ENCODE assay signal across 8 mouse cellular contexts in genomic region chr4:106560213-106560845, GRCm38 (mm10). TPM values are rescaled to one million over a fixed set of nuclear protein-coding genes. Genes with fewer than 3 reads are reported as not detected.
A peak's percentile ranks its signal among the peaks of the same experiment; 100 is the strongest.
DNase-seq lines count a peak whose midpoint lies in the region; ATAC-seq and TF ChIP-seq lines count a peak whose summit lies in the region.

No protein-coding gene starts in this region.

- DNase-seq in heart, postnatal 36 days: no peak
- DNase-seq in G1E (ENCODE audit: low spot score): no peak
- DNase-seq in kidney, postnatal 0 days (ENCODE audit: low spot score): peak; percentile 35
- no peak for DNase-seq in natural killer cell, adult 2 months (ENCODE audit: low spot score in 2 of 2)
- no peak for DNase-seq in Muller cell, postnatal 12 days (ENCODE audit: inconsistent ontology term)

- peaks cover 16% of the 10 kb centered on the region for H3K36me3 ChIP-seq in heart, embryonic 12.5 days
- H3K36me3 ChIP-seq in G1E (replicated peaks): peaks cover 33% of the 10 kb centered on the region
- H3K36me3 ChIP-seq in forebrain, embryonic 12.5 days (replicated peaks): peaks cover 17% of the 10 kb centered on the region
- no peaks in the 10 kb centered on the region for H3K36me3 ChIP-seq in kidney, postnatal 0 days (ENCODE audit: insufficient read depth, low read length)
- peaks cover 4% of the 10 kb centered on the region; the same call in 1 of the 2 replicates for H3K36me3 ChIP-seq in midbrain, embryonic 15.5 days (replicated peaks)

- peak overlapping the region; percentile 66 for H3K9ac ChIP-seq in heart, embryonic 12.5 days
- peak overlapping the region; percentile 44 for H3K9ac ChIP-seq in forebrain, embryonic 12.5 days
- H3K9ac ChIP-seq in kidney, postnatal 0 days (ENCODE audit: low read depth, low read length): no peak overlapping the region
- peak overlapping the region; percentile 41 for H3K9ac ChIP-seq in midbrain, embryonic 15.5 days

- peaks cover 36% of the 10 kb centered on the region for H3K4me1 ChIP-seq in heart, embryonic 12.5 days (replicated peaks)
- peaks cover 47% of the 10 kb centered on the region for H3K4me1 ChIP-seq in G1E (ENCODE audit: insufficient read depth, low read depth, low read length)
- H3K4me1 ChIP-seq in forebrain, embryonic 12.5 days: peaks cover 40% of the 10 kb centered on the region
- 0 out of 2 replicates have a peak, but pooled peaks cover 15% of the 10 kb centered on the region for H3K4me1 ChIP-seq in kidney, postnatal 0 days (replicated peaks; ENCODE audit: insufficient read depth, low read length)
- peaks cover 43% of the 10 kb centered on the region for H3K4me1 ChIP-seq in midbrain, embryonic 15.5 days

- intact Hi-C loops in heart, postnatal 36 days (cut with DNase I): no loop called here

- TF ChIP-seq CTCF in G1E (IDR thresholded peaks at IDR 0.05; ENCODE audit: low read depth, low read length): no peak
- TF ChIP-seq CTCF in kidney, postnatal 0 days (IDR thresholded peaks at IDR 0.05; ENCODE audit: low read depth): no peak

- H3K4me2 ChIP-seq in heart, embryonic 12.5 days: peak overlapping the region; percentile 93
- peak overlapping the region; percentile 95 for H3K4me2 ChIP-seq in forebrain, embryonic 12.5 days
- peak overlapping the region; percentile 88 for H3K4me2 ChIP-seq in kidney, postnatal 0 days (ENCODE audit: low read length)
- H3K4me2 ChIP-seq in midbrain, embryonic 15.5 days: peak overlapping the region; percentile 84

- H3K27ac ChIP-seq in heart, embryonic 12.5 days (ENCODE audit: poor library complexity, severe bottlenecking): peak overlapping the region; percentile 53
- H3K27ac ChIP-seq in forebrain, embryonic 12.5 days: peak overlapping the region; percentile 90
- peak overlapping the region; percentile 77 for H3K27ac ChIP-seq in kidney, postnatal 0 days
- H3K27ac ChIP-seq in midbrain, embryonic 15.5 days: peak overlapping the region; percentile 90

- H3K4me3 ChIP-seq in heart, embryonic 12.5 days: peak overlapping the region; percentile 81
- H3K4me3 ChIP-seq in G1E (ENCODE audit: low read depth, low read length): peak overlapping the region; percentile 89
- H3K4me3 ChIP-seq in forebrain, embryonic 12.5 days (replicated peaks): peak overlapping the region; percentile 89
- peak overlapping the region; percentile 63 for H3K4me3 ChIP-seq in kidney, postnatal 0 days (replicated peaks; ENCODE audit: low read depth, low read length)
- H3K4me3 ChIP-seq in midbrain, embryonic 15.5 days: peak overlapping the region; percentile 94

- no peaks in the 10 kb centered on the region; the same call in 1 of the 2 replicates for H3K27me3 ChIP-seq in heart, embryonic 12.5 days (replicated peaks)
- H3K27me3 ChIP-seq in G1E (ENCODE audit: insufficient read depth, low read length): peaks cover 5% of the 10 kb centered on the region
- H3K27me3 ChIP-seq in forebrain, embryonic 12.5 days: no peaks in the 10 kb centered on the region
- H3K27me3 ChIP-seq in kidney, postnatal 0 days (ENCODE audit: insufficient read depth, low read length): no peaks in the 10 kb centered on the region
- no peaks in the 10 kb centered on the region for H3K27me3 ChIP-seq in midbrain, embryonic 15.5 days (replicated peaks)

- ATAC-seq in heart, embryonic 12.5 days (ENCODE audit: insufficient number of reproducible peaks, low FRiP score): peak; percentile 83
- ATAC-seq in G1E (ENCODE audit: extremely low read depth, insufficient number of reproducible peaks, low FRiP score, poor library complexity, severe bottlenecking): peak; percentile 54
- peak; percentile 3; the same call in 1 of the 2 replicates for ATAC-seq in forebrain, embryonic 12.5 days (ENCODE audit: low FRiP score)
- ATAC-seq in kidney, postnatal 0 days (replicated peaks; ENCODE audit: low FRiP score, low read depth): peak; percentile 72
- ATAC-seq in midbrain, embryonic 15.5 days (replicated peaks): peak; percentile 8; the same call in 1 of the 2 replicates

- WGBS in heart, embryonic 12.5 days: 2% methylated on average over 20 of the region's 20 CpGs
- WGBS in forebrain, embryonic 12.5 days: under 1% methylated on average over 20 of the region's 20 CpGs
- 3% methylated on average over 19 of the region's 20 CpGs for WGBS in kidney, postnatal 0 days
- WGBS in midbrain, embryonic 15.5 days: 1% methylated on average over 20 of the region's 20 CpGs

- H3K9me3 ChIP-seq in heart, embryonic 12.5 days (replicated peaks): no peaks in the 10 kb centered on the region
- no peaks in the 10 kb centered on the region for H3K9me3 ChIP-seq in G1E (replicated peaks)
- no peaks in the 10 kb centered on the region for H3K9me3 ChIP-seq in forebrain, embryonic 12.5 days
- no peaks in the 10 kb centered on the region for H3K9me3 ChIP-seq in kidney, postnatal 0 days (replicated peaks; ENCODE audit: low read length)
- no peaks in the 10 kb centered on the region for H3K9me3 ChIP-seq in midbrain, embryonic 15.5 days

RNA-seq across cellular contexts. Expression of gene Dhcr24, which starts 0.5 kb away (rescaled TPM):
- 3.9 and 4.7 TPM in 2 replicates for polyA plus RNA-seq in heart, embryonic 12.5 days (2016; fragmentation: Nextera tagmentation; extraction: Ambion mirVana)
- total RNA-seq in heart, postnatal 36 days (2021): 1 to 10 TPM; 1.4 to 2.3 TPM
- total RNA-seq in G1E (2014; fragmentation: Nextera tagmentation) (15.4 and 15.9 TPM in 2 replicates), G1E (2017) (29.6 and 33.2 TPM in 2 replicates)
- 37.9 and 43.4 TPM in 2 replicates for polyA plus RNA-seq in G1E (2012)
- polyA plus RNA-seq in forebrain, embryonic 12.5 days (2016; fragmentation: Nextera tagmentation; extraction: Ambion mirVana): 6.4 and 9.8 TPM in 2 replicates
- 6.3 and 6.5 TPM in 2 replicates for polyA plus RNA-seq in kidney, postnatal 0 days (2015; fragmentation: Nextera tagmentation; extraction: Ambion mirVana)
- polyA plus RNA-seq in midbrain, embryonic 15.5 days (2015; fragmentation: Nextera tagmentation; extraction: Ambion mirVana): 6.0 and 6.2 TPM in 2 replicates

RNA-seq across cellular contexts. Expression of gene Lexm, which starts 56.7 kb away (rescaled TPM):
- 0.50 and 1.5 TPM in 2 replicates for polyA plus RNA-seq in heart, embryonic 12.5 days (2016; fragmentation: Nextera tagmentation; extraction: Ambion mirVana)
- total RNA-seq in heart, postnatal 36 days (2021): not detected
- total RNA-seq in G1E (2014; fragmentation: Nextera tagmentation): not detected in 2 replicates
- total RNA-seq in G1E (2017): not detected in 2 replicates
- not detected in 2 replicates for polyA plus RNA-seq in G1E (2012)
- polyA plus RNA-seq in forebrain, embryonic 12.5 days (2016; fragmentation: Nextera tagmentation; extraction: Ambion mirVana): 0.17 and 0.42 TPM in 2 replicates
- polyA plus RNA-seq in kidney, postnatal 0 days (2015; fragmentation: Nextera tagmentation; extraction: Ambion mirVana): not detected in 2 replicates
- not detected in 2 replicates for polyA plus RNA-seq in midbrain, embryonic 15.5 days (2015; fragmentation: Nextera tagmentation; extraction: Ambion mirVana)

Comparison
In these comparisons a context has a peak if more than half of its experiments do, and no peak if none do; other contexts are left out.
1. ATAC-seq: peak in every context shown above with its lines; median percentile 83 in heart, embryonic 12.5 days; 72 in kidney, postnatal 0 days; 54 in G1E; 8 in midbrain, embryonic 15.5 days; 3 in forebrain, embryonic 12.5 days.